In genomic region chr12:59521946-59522345, GRCm38 (mm10) we compare ENCODE assay signal across 10 mouse cellular contexts.
"Had no signal": no experiment of that assay in that cellular context is flagged by ENCODE, and none has a peak within 500 bp of the region (broad histone marks: within the 10 kb centered on the region; RNA-seq: fewer than 3 reads in every experiment).

No protein-coding gene starts in this region.

- DNase-seq: kidney, adult 11 months; kidney, adult 8-10 months; kidney, postnatal 10 days; kidney, postnatal 36 days; layer of hippocampus, postnatal 36 days; left cerebral cortex, postnatal 4 days; liver, postnatal 0 days; lung, embryonic 14.5 days; right cerebral cortex, postnatal 4 days; thymus, postnatal 36 days had no signal
